Mouse (Mus musculus) liver, embryonic 14.5 days (tissue): Measurements from ENCODE around the gene Bpifc. TPM values are rescaled to one million over a fixed set of nuclear protein-coding genes. Genes with fewer than 3 reads are reported as not detected.

ENCODE experiments used
- ATAC-seq: fragments of 200-750 bp; cut with Nextera tagmentation; 2 replicates; pipeline ENCODE4 v1.8.0; 2017; ENCODE audit warnings: moderate number of reproducible peaks, mild to moderate bottlenecking, moderate library complexity; ENCODE audit not compliant: insufficient read depth
- DNase-seq, 3 experiments: peaks; one replicate each; pipeline ENCODE4 v3.0.0-alpha.2; 2012 to 2013; ENCODE audit warnings: low read depth in 3 of 3, low spot score in 3 of 3
- H3K27ac ChIP-seq: fragments of 300-500 bp; sonication (generic); 2 replicates; pipeline ENCODE4 v1.5.1; 2014; ENCODE audit warnings: moderate library complexity, mild to moderate bottlenecking, control low read depth, inconsistent platforms
- H3K27me3 ChIP-seq: fragments of 300-500 bp; sonication (generic); 2 replicates; pipeline ENCODE4 v1.6.1; 2014; ENCODE audit warnings: mild to moderate bottlenecking, low read length, moderate library complexity; ENCODE audit not compliant: control insufficient read depth, insufficient read depth
- H3K36me3 ChIP-seq: fragments of 300-500 bp; sonication (generic); replicated peaks from 2 replicates; pipeline ENCODE4 v1.6.1; 2014; ENCODE audit warnings: low read depth; ENCODE audit not compliant: control insufficient read depth, insufficient read depth
- H3K4me1 ChIP-seq, 2 experiments: fragments of 200-500 bp in 1 of 2; fragments of 300-500 bp in 1 of 2; sonication (generic) in 1 of 2; replicated peaks; 2 replicates each; pipeline ENCODE4 v1.6.1; 2012 to 2014; ENCODE audit warnings: antibody characterized with exemption in 1 of 2, inconsistent platforms in 1 of 2, low read length in 1 of 2; ENCODE audit not compliant: control insufficient read depth in 2 of 2, insufficient read depth in 2 of 2
- H3K4me2 ChIP-seq: fragments of 300-500 bp; sonication (generic); 2 replicates; pipeline ENCODE4 v1.6.1; 2014; ENCODE audit warnings: low read depth, mild to moderate bottlenecking, control low read depth, moderate library complexity
- H3K4me3 ChIP-seq, 2 experiments: fragments of 200-500 bp in 1 of 2; fragments of 300-500 bp in 1 of 2; sonication (generic) in 1 of 2; 2 replicates each; pipeline ENCODE4 v1.5.1; 2012 to 2014; ENCODE audit warnings: low read depth in 2 of 2, low read length in 2 of 2, mild to moderate bottlenecking in 2 of 2, control low read depth in 1 of 2, inconsistent platforms in 1 of 2, moderate library complexity in 1 of 2; ENCODE audit not compliant: insufficient read depth in 1 of 2
- H3K9ac ChIP-seq: fragments of 300-500 bp; sonication (generic); replicated peaks from 2 replicates; pipeline ENCODE4 v1.6.1; 2014; ENCODE audit warnings: mild to moderate bottlenecking, control low read depth, moderate library complexity
- H3K9me3 ChIP-seq: fragments of 300-500 bp; sonication (generic); 2 replicates; pipeline ENCODE4 v1.6.1; 2016; ENCODE audit warnings: low read length, mixed read lengths; ENCODE audit not compliant: control insufficient read depth
- CTCF ChIP-seq: IDR thresholded peaks from 2 replicates; pipeline ENCODE4 v1.5.1; 2016; ENCODE audit warnings: antibody characterized with exemption, low read depth, control low read depth
- EP300 ChIP-seq: IDR thresholded peaks from 2 replicates; pipeline ENCODE4 v1.6.1; 2016; ENCODE audit warnings: antibody characterized with exemption, low read depth
- WGBS: fragments of 180-500 bp; shearing (Covaris S2); extraction: QIAGEN DNeasy Blood & Tissue Kit; methylation state at CpG from one replicate; pipeline ENCODE4 v1.1.7; 2014; ENCODE audit not compliant: insufficient replicate concordance; 5-methylcytosine and 5-hydroxymethylcytosine counted together
- polyA plus RNA-seq, 2 experiments: library from polyadenylated mRNA; depleted of rRNA in 1 of 2; stranded (reverse) in 1 of 2; unstranded in 1 of 2; fragments of >200 nt; fragmentation: Nextera tagmentation in 1 of 2; extraction: Ambion mirVana in 1 of 2; gene quantifications; 2 replicates each; pipeline versions ENCODE4 v1.2.1 to v1.2.3; 2012 to 2014

Bpifc gene
- polyA plus RNA-seq, 2 experiments: 0.01 TPM; not detected in 1

- Histone ChIP-seq H3K4me3 (peak overlapping the region; percentile 47 to 74), H3K27me3 (no peaks in the 10 kb centered on the region), H3K4me2 (peak overlapping the region; percentile 61), H3K27ac (0 out of 2 replicates have a peak overlapping the region, but pooled peaks have one; percentile 12), H3K36me3 (peaks cover 12% of the 10 kb centered on the region), H3K4me1 (peaks cover 15 to 23% of the 10 kb centered on the region in 2 experiments), H3K9me3 (no peaks in the 10 kb centered on the region), H3K9ac (peak overlapping the region; percentile 59)
- DNase-seq (no peak), ATAC-seq (0 out of 2 replicates have a peak, but pooled peaks have one; percentile 5)
- TF ChIP-seq EP300 (no peak), CTCF (no peak)
- 3% methylated on average over 3 of the region's 3 CpGs for WGBS
These were observed 9.7 kb upstream of the Bpifc start for GRCm38 (mm10) chr10:86021408-86021748.

DNA sequence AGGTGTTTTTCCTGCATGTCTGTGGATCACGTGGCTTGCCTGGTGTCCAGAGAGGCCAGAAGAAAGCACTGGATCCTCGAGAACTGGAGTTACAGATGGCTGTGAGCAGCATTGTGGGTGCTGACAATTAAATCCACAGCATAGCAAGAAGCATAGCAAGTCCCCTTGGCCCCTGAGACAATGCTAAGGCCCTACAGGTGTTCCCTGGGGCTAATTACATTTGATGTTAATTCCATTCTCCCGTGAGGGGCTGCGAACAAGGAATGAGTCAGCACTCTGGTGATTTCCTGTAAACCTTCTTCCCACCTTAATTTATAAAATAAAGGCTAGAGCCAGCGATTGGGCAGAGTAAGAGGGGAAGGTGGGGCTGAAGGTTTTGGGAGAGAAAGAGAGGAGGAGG, 7.1 kb upstream of the Bpifc start:
- no peak for ATAC-seq

GRCm38 (mm10) chr10:86017781-86018180, 6.1 kb upstream of the Bpifc start:
- H3K27me3 ChIP-seq: no peaks in the 10 kb centered on the region
- WGBS: 79% methylated on average over 7 of the region's 7 CpGs
- H3K4me1 ChIP-seq: peaks cover 0 to 3% of the 10 kb centered on the region in 2 experiments; a peak in 1 of 4 replicates
- H3K9ac ChIP-seq: no peak overlapping the region
- H3K9me3 ChIP-seq: no peaks in the 10 kb centered on the region
- TF ChIP-seq EP300: no peak
- TF ChIP-seq CTCF: no peak
- H3K27ac ChIP-seq: no peak overlapping the region
- no peak for ATAC-seq
- no peak overlapping the region for H3K4me2 ChIP-seq
- no peak for DNase-seq
- H3K4me3 ChIP-seq: no peak overlapping the region
- H3K36me3 ChIP-seq: no peaks in the 10 kb centered on the region

More for the DNA sequence above, 7.1 kb upstream of the Bpifc start:
- Histone ChIP-seq H3K36me3 (no peaks in the 10 kb centered on the region; the same call in 1 of the 2 replicates), H3K4me2 (no peak overlapping the region), H3K27ac (no peak overlapping the region), H3K27me3 (no peaks in the 10 kb centered on the region), H3K4me1 (peaks cover 0 to 6% of the 10 kb centered on the region in 2 experiments; a peak in 2 of 4 replicates), H3K4me3 (no peak overlapping the region), H3K9me3 (no peaks in the 10 kb centered on the region), H3K9ac (no peak overlapping the region)
- WGBS: 30% methylated on average over 5 of the region's 5 CpGs
- no peak for DNase-seq
- TF ChIP-seq EP300 (no peak), CTCF (no peak)

- Histone ChIP-seq H3K27me3 (no peaks in the 10 kb centered on the region), H3K27ac (no peak overlapping the region), H3K4me3 (no peak overlapping the region), H3K4me1 (no peaks in the 10 kb centered on the region), H3K4me2 (no peak overlapping the region), H3K9me3 (no peaks in the 10 kb centered on the region), H3K9ac (no peak overlapping the region), H3K36me3 (no peaks in the 10 kb centered on the region)
- DNase-seq (no peak), ATAC-seq (no peak)
- WGBS: 14% methylated on average over 2 of the region's 2 CpGs
- no peak for TF ChIP-seq EP300
- TF ChIP-seq CTCF: no peak
These were observed 523 bp downstream of the Bpifc start for GRCm38 (mm10) chr10:86011172-86011571.

- Histone ChIP-seq H3K27ac (no peak overlapping the region), H3K4me2 (no peak overlapping the region), H3K27me3 (no peaks in the 10 kb centered on the region), H3K4me3 (no peak overlapping the region), H3K36me3 (no peaks in the 10 kb centered on the region), H3K9me3 (no peaks in the 10 kb centered on the region), H3K9ac (no peak overlapping the region), H3K4me1 (no peaks in the 10 kb centered on the region)
- TF ChIP-seq EP300: no peak
- no peak for TF ChIP-seq CTCF
- DNase-seq (no peak), ATAC-seq (no peak)
- WGBS: 22% methylated on average over 6 of the region's 6 CpGs
These were observed 1.1 kb downstream of the Bpifc start for GRCm38 (mm10) chr10:86010636-86011035.
